Mouse (Mus musculus) midbrain, embryonic 13.5 days (tissue): ENCODE results near the gene Sirpa. TPM values are rescaled to one million over a fixed set of nuclear protein-coding genes. Genes with fewer than 3 reads are reported as not detected.

ENCODE experiments used
- ATAC-seq: fragments of 200-750 bp; cut with Nextera tagmentation; 2 replicates; pipeline ENCODE4 v1.8.0; 2017; ENCODE audit warnings: mild to moderate bottlenecking, moderate TSS enrichment, moderate library complexity
- H3K27ac ChIP-seq: fragments of 300-500 bp; sonication (generic); 2 replicates; pipeline ENCODE4 v1.5.1; 2015; ENCODE audit warnings: inconsistent platforms, mild to moderate bottlenecking, moderate library complexity
- H3K27me3 ChIP-seq: fragments of 300-500 bp; sonication (generic); 2 replicates; pipeline ENCODE4 v1.6.1; 2015; ENCODE audit warnings: mild to moderate bottlenecking, inconsistent platforms
- H3K36me3 ChIP-seq: fragments of 300-500 bp; sonication (generic); 2 replicates; pipeline ENCODE4 v1.6.1; 2015; ENCODE audit warnings: mild to moderate bottlenecking, inconsistent platforms
- H3K4me1 ChIP-seq: fragments of 300-500 bp; sonication (generic); replicated peaks from 2 replicates; pipeline ENCODE4 v1.6.1; 2015; ENCODE audit warnings: inconsistent platforms
- H3K4me2 ChIP-seq: fragments of 300-500 bp; sonication (generic); replicated peaks from 2 replicates; pipeline ENCODE4 v1.6.1; 2015; ENCODE audit warnings: moderate library complexity, mild to moderate bottlenecking, inconsistent platforms
- H3K4me3 ChIP-seq: fragments of 300-500 bp; sonication (generic); replicated peaks from 2 replicates; pipeline ENCODE4 v1.5.1; 2015; ENCODE audit warnings: mild to moderate bottlenecking, inconsistent platforms
- H3K9ac ChIP-seq: fragments of 300-500 bp; sonication (generic); replicated peaks from 2 replicates; pipeline ENCODE4 v1.6.1; 2015; ENCODE audit warnings: mild to moderate bottlenecking, inconsistent platforms
- H3K9me3 ChIP-seq: fragments of 300-500 bp; sonication (generic); 2 replicates; pipeline ENCODE4 v1.6.1; 2016; ENCODE audit warnings: mild to moderate bottlenecking, inconsistent platforms
- WGBS: fragments of 180-500 bp; shearing (Covaris S2); methylation state at CpG from one replicate; pipeline ENCODE4 v1.1.7; 2015; 5-methylcytosine and 5-hydroxymethylcytosine counted together
- polyA plus RNA-seq: library from polyadenylated mRNA; unstranded; fragments of >200 nt; fragmentation: Nextera tagmentation; extraction: Ambion mirVana; gene quantifications from 2 replicates; pipeline ENCODE4 v1.2.1, GENCODE M21; 2015

Sirpa gene
- polyA plus RNA-seq, 1 experiment from 2014 or later = 21.0 TPM

- H3K27ac ChIP-seq = peak overlapping the region; percentile 44; the same call in 1 of the 2 replicates
- no peak overlapping the region for H3K4me2 ChIP-seq
- no peak overlapping the region for H3K9ac ChIP-seq
- no peak for ATAC-seq
- WGBS = 78% methylated on average over 11 of the region's 11 CpGs
- H3K4me3 ChIP-seq = no peak overlapping the region
- H3K9me3 ChIP-seq = no peaks in the 10 kb centered on the region
- peaks cover 30% of the 10 kb centered on the region for H3K4me1 ChIP-seq
- H3K36me3 ChIP-seq = no peaks in the 10 kb centered on the region
- H3K27me3 ChIP-seq = 0 out of 2 replicates have a peak, but pooled peaks cover under 1% of the 10 kb centered on the region
These were observed 6.6 kb upstream of the Sirpa start for GRCm38 (mm10) chr2:129585904-129586514.

GRCm38 (mm10) chr2:129587241-129587640 lies 5.4 kb upstream of the Sirpa start:
- no peak overlapping the region for H3K4me2 ChIP-seq
- peaks cover 8% of the 10 kb centered on the region; the same call in 1 of the 2 replicates for H3K27me3 ChIP-seq

GRCm38 (mm10) chr2:129587825-129588251 lies 4.8 kb upstream of the Sirpa start:
- Histone ChIP-seq H3K4me2 (no peak overlapping the region), H3K9ac (no peak overlapping the region), H3K9me3 (no peaks in the 10 kb centered on the region), H3K4me3 (no peak overlapping the region), H3K27me3 (peaks cover 8% of the 10 kb centered on the region; the same call in 1 of the 2 replicates), H3K27ac (no peak overlapping the region), H3K36me3 (no peaks in the 10 kb centered on the region), H3K4me1 (peaks cover 33% of the 10 kb centered on the region)
- no peak for ATAC-seq
- WGBS = 13% methylated on average over 7 of the region's 7 CpGs

More at GRCm38 (mm10) chr2:129587241-129587640, 5.4 kb upstream of the Sirpa start:
- Histone ChIP-seq H3K9me3 (no peaks in the 10 kb centered on the region), H3K4me3 (no peak overlapping the region), H3K9ac (no peak overlapping the region), H3K27ac (no peak overlapping the region), H3K36me3 (no peaks in the 10 kb centered on the region), H3K4me1 (peaks cover 34% of the 10 kb centered on the region)
- WGBS = 58% methylated on average over 3 of the region's 3 CpGs
- ATAC-seq = no peak

- H3K4me2 ChIP-seq = peak overlapping the region; percentile 85
- H3K27ac ChIP-seq = no peak overlapping the region
- no peak for ATAC-seq
- H3K9ac ChIP-seq = peak overlapping the region; percentile 74; the same call in 1 of the 2 replicates
- no peaks in the 10 kb centered on the region for H3K36me3 ChIP-seq
- H3K4me1 ChIP-seq = peaks cover 36% of the 10 kb centered on the region
- 80% methylated on average over 4 of the region's 4 CpGs for WGBS
- no peaks in the 10 kb centered on the region for H3K9me3 ChIP-seq
- H3K27me3 ChIP-seq = peaks cover 8% of the 10 kb centered on the region; the same call in 1 of the 2 replicates
- H3K4me3 ChIP-seq = no peak overlapping the region
These were observed 738 bp upstream of the Sirpa start for GRCm38 (mm10) chr2:129591897-129592296.

GRCm38 (mm10) chr2:129593141-129593875 lies 673 bp downstream of the Sirpa start:
- peak; percentile 87 for ATAC-seq
- H3K4me1 ChIP-seq = peaks cover 36% of the 10 kb centered on the region
- WGBS = under 1% methylated on average over 55 of the region's 77 CpGs
- no peaks in the 10 kb centered on the region for H3K36me3 ChIP-seq
- H3K27ac ChIP-seq = peak overlapping the region; percentile 89
- peak overlapping the region; percentile 74 for H3K9ac ChIP-seq
- peaks cover 8% of the 10 kb centered on the region; the same call in 1 of the 2 replicates for H3K27me3 ChIP-seq
- H3K9me3 ChIP-seq = no peaks in the 10 kb centered on the region
- peak overlapping the region; percentile 85 for H3K4me2 ChIP-seq
- peak overlapping the region; percentile 59 for H3K4me3 ChIP-seq

- peak; percentile 47 for ATAC-seq
- H3K4me2 ChIP-seq = peak overlapping the region; percentile 85
- H3K4me3 ChIP-seq = peak overlapping the region; percentile 59
- 7% methylated on average over 13 of the region's 13 CpGs for whole genome bisulfite sequencing
- H3K9me3 ChIP-seq = no peaks in the 10 kb centered on the region
- peaks cover 36% of the 10 kb centered on the region for H3K4me1 ChIP-seq
- H3K9ac ChIP-seq = peak overlapping the region; percentile 74
- H3K27ac ChIP-seq = peak overlapping the region; percentile 89
- H3K36me3 ChIP-seq = no peaks in the 10 kb centered on the region
- H3K27me3 ChIP-seq = peaks cover 8% of the 10 kb centered on the region; the same call in 1 of the 2 replicates
These were observed 1.3 kb downstream of the Sirpa start for GRCm38 (mm10) chr2:129593876-129594421.

- no peak overlapping the region for H3K27ac ChIP-seq
- peaks cover 8% of the 10 kb centered on the region; the same call in 1 of the 2 replicates for H3K27me3 ChIP-seq
- peak overlapping the region; percentile 59 for H3K4me3 ChIP-seq
- H3K4me2 ChIP-seq = peak overlapping the region; percentile 85
- no peak for ATAC-seq
- no peaks in the 10 kb centered on the region for H3K9me3 ChIP-seq
- WGBS = 74% methylated on average over 4 of the region's 4 CpGs
- H3K4me1 ChIP-seq = peaks cover 37% of the 10 kb centered on the region
- H3K9ac ChIP-seq = peak overlapping the region; percentile 74
- no peaks in the 10 kb centered on the region for H3K36me3 ChIP-seq
These were observed 1.9 kb downstream of the Sirpa start for GRCm38 (mm10) chr2:129594569-129594968.

GRCm38 (mm10) chr2:129595206-129595605 lies 2.6 kb downstream of the Sirpa start:
- no peak for ATAC-seq
- WGBS = 66% methylated on average over 4 of the region's 4 CpGs
- Histone ChIP-seq H3K4me2 (peak overlapping the region; percentile 85), H3K36me3 (no peaks in the 10 kb centered on the region), H3K27ac (no peak overlapping the region), H3K9ac (no peak overlapping the region), H3K9me3 (no peaks in the 10 kb centered on the region), H3K4me3 (0 out of 2 replicates have a peak overlapping the region, but pooled peaks have one; percentile 8), H3K27me3 (peaks cover 8% of the 10 kb centered on the region; the same call in 1 of the 2 replicates), H3K4me1 (peaks cover 39% of the 10 kb centered on the region)

GRCm38 (mm10) chr2:129595661-129596209 lies 3.1 kb downstream of the Sirpa start:
- Histone ChIP-seq H3K9ac (no peak overlapping the region), H3K9me3 (no peaks in the 10 kb centered on the region), H3K36me3 (no peaks in the 10 kb centered on the region), H3K27me3 (peaks cover 8% of the 10 kb centered on the region; the same call in 1 of the 2 replicates), H3K4me1 (peaks cover 39% of the 10 kb centered on the region), H3K4me3 (no peak overlapping the region), H3K27ac (no peak overlapping the region), H3K4me2 (no peak overlapping the region)
- ATAC-seq = no peak
- WGBS = 71% methylated on average over 7 of the region's 7 CpGs

GRCm38 (mm10) chr2:129596555-129597172 lies 4.0 kb downstream of the Sirpa start:
- no peaks in the 10 kb centered on the region for H3K9me3 ChIP-seq
- H3K4me2 ChIP-seq = no peak overlapping the region
- H3K4me3 ChIP-seq = no peak overlapping the region
- 88% methylated on average over 15 of the region's 15 CpGs for WGBS
- no peaks in the 10 kb centered on the region for H3K36me3 ChIP-seq
- peaks cover 39% of the 10 kb centered on the region for H3K4me1 ChIP-seq
- no peak overlapping the region for H3K9ac ChIP-seq
- ATAC-seq = no peak
- 0 out of 2 replicates have a peak, but pooled peaks cover under 1% of the 10 kb centered on the region for H3K27me3 ChIP-seq
- H3K27ac ChIP-seq = no peak overlapping the region

- Histone ChIP-seq H3K27me3 (no peaks in the 10 kb centered on the region), H3K4me3 (no peak overlapping the region), H3K9me3 (no peaks in the 10 kb centered on the region), H3K27ac (no peak overlapping the region), H3K4me1 (peaks cover 30% of the 10 kb centered on the region), H3K9ac (no peak overlapping the region), H3K36me3 (no peaks in the 10 kb centered on the region), H3K4me2 (no peak overlapping the region)
- WGBS = 42% methylated on average over 1 of the region's 1 CpGs
- ATAC-seq = no peak
These were observed 4.9 kb downstream of the Sirpa start for GRCm38 (mm10) chr2:129597581-129597980.
